Mouse (Mus musculus) embryonic facial prominence, embryonic 13.5 days (tissue): ENCODE data around the gene Grcc10. TPM values are rescaled to one million over a fixed set of nuclear protein-coding genes. Genes with fewer than 3 reads are reported as not detected.
A peak's percentile ranks its signal among the peaks of the same experiment; 100 is the strongest.

ENCODE experiments used
- ATAC-seq: fragments of 200-750 bp; cut with Nextera tagmentation; 2 replicates; pipeline ENCODE4 v1.8.0; 2017; ENCODE audit warnings: low read depth; ENCODE audit not compliant: insufficient number of reproducible peaks, insufficient read depth, low FRiP score, low TSS enrichment
- H3K27ac ChIP-seq: fragments of 300-500 bp; sonication (generic); 2 replicates; pipeline ENCODE4 v1.5.1; 2015; ENCODE audit warnings: moderate library complexity, mild to moderate bottlenecking, inconsistent platforms
- H3K27me3 ChIP-seq: fragments of 300-500 bp; sonication (generic); 2 replicates; pipeline ENCODE4 v1.6.1; 2015; ENCODE audit warnings: mild to moderate bottlenecking, inconsistent platforms
- H3K36me3 ChIP-seq: fragments of 300-500 bp; sonication (generic); 2 replicates; pipeline ENCODE4 v1.6.1; 2015; ENCODE audit warnings: mild to moderate bottlenecking, inconsistent platforms
- H3K4me1 ChIP-seq: fragments of 300-500 bp; sonication (generic); 2 replicates; pipeline ENCODE4 v1.6.1; 2015; ENCODE audit warnings: inconsistent platforms
- H3K4me2 ChIP-seq: fragments of 300-500 bp; sonication (generic); 2 replicates; pipeline ENCODE4 v1.6.1; 2015; ENCODE audit warnings: moderate library complexity, mild to moderate bottlenecking, inconsistent platforms
- H3K4me3 ChIP-seq: fragments of 300-500 bp; sonication (generic); 2 replicates; pipeline ENCODE4 v1.5.1; 2015; ENCODE audit warnings: mild to moderate bottlenecking, inconsistent platforms
- H3K9ac ChIP-seq: fragments of 300-500 bp; sonication (generic); 2 replicates; pipeline ENCODE4 v1.6.1; 2015; ENCODE audit warnings: mild to moderate bottlenecking, inconsistent platforms
- H3K9me3 ChIP-seq: fragments of 300-500 bp; sonication (generic); 2 replicates; pipeline ENCODE4 v1.6.1; 2016; ENCODE audit warnings: inconsistent platforms
- WGBS: fragments of 180-500 bp; shearing (Covaris S2); methylation state at CpG from one replicate; pipeline ENCODE4 v1.1.7; 2015; ENCODE audit warnings: mixed read lengths; 5-methylcytosine and 5-hydroxymethylcytosine counted together
- microRNA counts: library from miRNA; unstranded; fragments of <30 nt; microRNA quantifications from one replicate; lab custom pipeline; 2016
- microRNA-seq: library from miRNA; unstranded; fragments of <30 nt; microRNA quantifications from one replicate; pipeline ENCODE4, GENCODE M21; 2016
- polyA plus RNA-seq: library from polyadenylated mRNA; unstranded; fragments of >200 nt; fragmentation: Nextera tagmentation; extraction: Ambion mirVana; gene quantifications from 2 replicates; pipeline ENCODE4 v1.2.1, GENCODE M21; 2015

Grcc10 gene
- polyA plus RNA-seq, 1 experiment from 2014 or later = 487 TPM

GRCm38 (mm10) chr6:124694166-124694955 lies 46.8 kb downstream of the Grcc10 start:
- ATAC-seq = no peak; the same call in 1 of the 2 replicates
- H3K4me3 ChIP-seq = no peak overlapping the region
- H3K4me2 ChIP-seq = no peak overlapping the region
- 75% methylated on average over 15 of the region's 15 CpGs for WGBS
- H3K27me3 ChIP-seq = no peaks in the 10 kb centered on the region
- H3K9me3 ChIP-seq = no peaks in the 10 kb centered on the region
- no peak overlapping the region for H3K9ac ChIP-seq
- peaks cover 9% of the 10 kb centered on the region for H3K36me3 ChIP-seq
- H3K27ac ChIP-seq = no peak overlapping the region
- peaks cover 4% of the 10 kb centered on the region; the same call in 1 of the 2 replicates for H3K4me1 ChIP-seq

- no peak overlapping the region for H3K27ac ChIP-seq
Observed at GRCm38 (mm10) chr6:124693243-124693981, 47.8 kb downstream of the Grcc10 start.

DNA sequence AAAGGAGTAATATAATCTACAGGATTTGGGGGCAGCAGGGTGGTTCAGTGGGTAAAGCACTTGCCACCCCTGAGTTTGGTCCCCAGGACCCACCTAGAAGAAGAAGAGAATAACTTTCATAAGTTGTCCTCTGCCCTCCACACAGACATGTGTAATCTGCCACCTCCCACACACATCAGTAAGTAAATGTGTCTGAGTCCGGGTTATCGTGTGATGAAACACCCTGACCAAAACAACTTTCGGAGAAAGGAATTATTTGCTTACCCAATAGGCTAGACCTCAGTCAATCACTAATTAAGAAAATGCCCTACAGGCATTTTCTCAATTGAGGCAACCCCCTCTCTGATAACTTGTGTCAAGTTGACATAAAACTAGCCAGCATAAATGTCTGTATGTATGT lies 50.7 kb downstream of the Grcc10 start:
- WGBS = 89% methylated on average over 3 of the region's 3 CpGs
- Histone ChIP-seq H3K4me1 (peaks cover 4% of the 10 kb centered on the region; the same call in 1 of the 2 replicates), H3K27ac (no peak overlapping the region), H3K36me3 (no peaks in the 10 kb centered on the region), H3K9me3 (no peaks in the 10 kb centered on the region), H3K9ac (no peak overlapping the region), H3K4me2 (no peak overlapping the region), H3K4me3 (no peak overlapping the region), H3K27me3 (no peaks in the 10 kb centered on the region)
- no peak for ATAC-seq

More at GRCm38 (mm10) chr6:124693243-124693981, 47.8 kb downstream of the Grcc10 start:
- ATAC-seq = no peak
- Histone ChIP-seq H3K27me3 (no peaks in the 10 kb centered on the region), H3K36me3 (no peaks in the 10 kb centered on the region), H3K9ac (no peak overlapping the region), H3K4me2 (no peak overlapping the region), H3K9me3 (no peaks in the 10 kb centered on the region), H3K4me1 (peaks cover 4% of the 10 kb centered on the region; the same call in 1 of the 2 replicates), H3K4me3 (no peak overlapping the region)
- 60% methylated on average over 15 of the region's 15 CpGs for WGBS

MicroRNAs within 50 kb of the gene (microRNA counts, 519-probe panel; counts per million panel counts)
- microRNA mmu-miR-141 (lab: Ali Mortazavi, UCI) (3,144 counts per million, percentile 73 among the panel's probes with 10 or more counts), microRNA mmu-miR-200c (lab: Ali Mortazavi, UCI) (4,308 counts per million, percentile 90 among the panel's probes with 10 or more counts)

Small RNA genes lying within 50 kb of the gene (microRNA-seq; reads per million reads assigned to microRNA genes)
- gene Mir141 (1,195 reads per million, percentile 78 among the genes with 10 or more reads in this experiment), gene Mir200c (7,745 reads per million, percentile 93 among the genes with 10 or more reads in this experiment)

Other genes with a start within 250 kb of the Grcc10 start
- gene C1rl, start 248.3 kb downstream of the Grcc10 start, polyA plus RNA-seq = 0.72 and 0.94 TPM in 2 replicates
- 2.7 and 2.8 TPM in 2 replicates for gene C1ra, start 229.0 kb downstream of the Grcc10 start, polyA plus RNA-seq
- 1.7 and 3.6 TPM in 2 replicates for gene C1s1, start 199.0 kb downstream of the Grcc10 start, polyA plus RNA-seq
- gene C1rb, start 171.1 kb downstream of the Grcc10 start, polyA plus RNA-seq = not detected in 2 replicates
- gene C1s2, start 105.3 kb downstream of the Grcc10 start, polyA plus RNA-seq = not detected in 2 replicates
- gene Lpcat3, start 78.3 kb downstream of the Grcc10 start, polyA plus RNA-seq = 52.0 and 59.3 TPM in 2 replicates
- 199 and 214 TPM in 2 replicates for gene Emg1, start 29.2 kb downstream of the Grcc10 start, polyA plus RNA-seq
- gene Phb2, start 29.0 kb downstream of the Grcc10 start, polyA plus RNA-seq = 337 and 351 TPM in 2 replicates
- 9.2 and 13.9 TPM in 2 replicates for gene Ptpn6, start 2.7 kb downstream of the Grcc10 start, polyA plus RNA-seq
- gene Gm45234, start 14.6 kb upstream of the Grcc10 start, polyA plus RNA-seq = 0.33 TPM in 1 of 2 replicates, not detected in the other
- gene Atn1, start 15.2 kb upstream of the Grcc10 start, polyA plus RNA-seq = 22.1 and 22.2 TPM in 2 replicates
- 10.7 and 10.9 TPM in 2 replicates for gene Eno2, start 28.3 kb upstream of the Grcc10 start, polyA plus RNA-seq
- 0.97 and 1.3 TPM in 2 replicates for gene Lrrc23, start 38.4 kb upstream of the Grcc10 start, polyA plus RNA-seq
- gene Spsb2, start 67.3 kb upstream of the Grcc10 start, polyA plus RNA-seq = 9.1 and 10.5 TPM in 2 replicates
- gene Tpi1, start 72.9 kb upstream of the Grcc10 start, polyA plus RNA-seq = 710 and 723 TPM in 2 replicates
- 149 and 163 TPM in 2 replicates for gene Usp5, start 88.1 kb upstream of the Grcc10 start, polyA plus RNA-seq
- 142 and 184 TPM in 2 replicates for gene Cdca3, start 88.2 kb upstream of the Grcc10 start, polyA plus RNA-seq
- 0.25 and 0.52 TPM in 2 replicates for gene Gnb3, start 98.9 kb upstream of the Grcc10 start, polyA plus RNA-seq
- gene P3h3, start 116.4 kb upstream of the Grcc10 start, polyA plus RNA-seq = 60.5 and 60.8 TPM in 2 replicates
- 2.0 and 2.4 TPM in 2 replicates for gene Gpr162, start 122.6 kb upstream of the Grcc10 start, polyA plus RNA-seq
- 0.37 TPM in 1 of 2 replicates, not detected in the other for gene Cd4, start 146.8 kb upstream of the Grcc10 start, polyA plus RNA-seq
- 2.9 and 3.7 TPM in 2 replicates for gene Lag3, start 170.3 kb upstream of the Grcc10 start, polyA plus RNA-seq
- 327 and 349 TPM in 2 replicates for gene Ptms, start 178.7 kb upstream of the Grcc10 start, polyA plus RNA-seq
- 342 and 360 TPM in 2 replicates for gene Mlf2, start 190.0 kb upstream of the Grcc10 start, polyA plus RNA-seq
- gene Cops7a, start 224.2 kb upstream of the Grcc10 start, polyA plus RNA-seq = 124 and 138 TPM in 2 replicates